Mouse (Mus musculus) retina, embryonic 14.5 days (tissue): ENCODE measurements around the gene Ganab.
"Not testable (repeated sequence)": the region's sequence is repeated elsewhere in the genome, so short reads cannot be mapped to it uniquely, and the experiment has no call there.

Source experiments
- DNase-seq: peaks from one replicate; pipeline ENCODE4 v3.0.0-alpha.2; 2015; ENCODE audit warnings: low spot score

Ganab gene

GRCm38 (mm10) chr19:8888511-8889385, 9.1 kb upstream of the Ganab start, which contains the start of the genes 1810009A15Rik and Gm49416:
Gene 1810009A15Rik (plus strand): TSS chr19:8888853.
Gene Gm49416 (plus strand): TSS chr19:8888926.
- peak; percentile 97 for DNase-seq

GRCm38 (mm10) chr19:8892829-8893766, 4.8 kb upstream of the Ganab start, which contains the start of gene Ints5:
Gene Ints5 (plus strand): TSS chr19:8893005.
- DNase-seq: peak; percentile 93

- DNase-seq: no peak
These were observed 2.4 kb upstream of the Ganab start for GRCm38 (mm10) chr19:8895397-8895960.

GRCm38 (mm10) chr19:8896231-8896630, 1.6 kb upstream of the Ganab start:
- DNase-seq: not testable (repeated sequence)

- peak; percentile 41 for DNase-seq
These were observed 533 bp upstream of the Ganab start for GRCm38 (mm10) chr19:8897211-8897864.

- no peak for DNase-seq
These were observed 705 bp downstream of the Ganab start for GRCm38 (mm10) chr19:8898576-8898975.

GRCm38 (mm10) chr19:8899079-8899478, 1.2 kb downstream of the Ganab start:
- no peak for DNase-seq

- DNase-seq: no peak
These were observed 5.5 kb downstream of the Ganab start for GRCm38 (mm10) chr19:8903412-8903811.

GRCm38 (mm10) chr19:8908531-8908930, 10.7 kb downstream of the Ganab start:
- no peak for DNase-seq

- no peak for DNase-seq
These were observed 13.9 kb downstream of the Ganab start for GRCm38 (mm10) chr19:8911810-8912209.

- no peak for DNase-seq
These were observed 16.3 kb downstream of the Ganab start for GRCm38 (mm10) chr19:8914212-8914611.

GRCm38 (mm10) chr19:8919000-8919399, 21.1 kb downstream of the Ganab start:
- DNase-seq: no peak

GRCm38 (mm10) chr19:8919684-8920072, 21.8 kb downstream of the Ganab start:
- no peak for DNase-seq

GRCm38 (mm10) chr19:8920073-8920736, 22.3 kb downstream of the Ganab start, which contains the start of gene B3gat3:
Gene B3gat3 (plus strand): TSS chr19:8920374.
- peak; percentile 96 for DNase-seq

GRCm38 (mm10) chr19:8920836-8921291, 23.0 kb downstream of the Ganab start:
- DNase-seq: peak; percentile 60

- DNase-seq: no peak
These were observed 23.9 kb downstream of the Ganab start for GRCm38 (mm10) chr19:8921741-8922140.

GRCm38 (mm10) chr19:8926766-8927165, 28.9 kb downstream of the Ganab start:
- DNase-seq: no peak

GRCm38 (mm10) chr19:8927891-8928525, 30.1 kb downstream of the Ganab start:
- DNase-seq: no peak

- DNase-seq: no peak
These were observed 30.9 kb downstream of the Ganab start for GRCm38 (mm10) chr19:8928689-8929223.
